Mouse (Mus musculus) liver, embryonic 14.5 days (tissue): ENCODE results near the gene Clca2. TPM values are rescaled to one million over a fixed set of nuclear protein-coding genes. Genes with fewer than 3 reads are reported as not detected.

Source experiments
- ATAC-seq: fragments of 200-750 bp; cut with Nextera tagmentation; 2 replicates; pipeline ENCODE4 v1.8.0; 2017; ENCODE audit warnings: moderate number of reproducible peaks, mild to moderate bottlenecking, moderate library complexity; ENCODE audit not compliant: insufficient read depth
- DNase-seq, 3 experiments: peaks; one replicate each; pipeline ENCODE4 v3.0.0-alpha.2; 2012 to 2013; ENCODE audit warnings: low read depth in 3 of 3, low spot score in 3 of 3
- H3K27ac ChIP-seq: fragments of 300-500 bp; sonication (generic); 2 replicates; pipeline ENCODE4 v1.5.1; 2014; ENCODE audit warnings: moderate library complexity, mild to moderate bottlenecking, control low read depth, inconsistent platforms
- H3K27me3 ChIP-seq: fragments of 300-500 bp; sonication (generic); 2 replicates; pipeline ENCODE4 v1.6.1; 2014; ENCODE audit warnings: mild to moderate bottlenecking, low read length, moderate library complexity; ENCODE audit not compliant: control insufficient read depth, insufficient read depth
- H3K36me3 ChIP-seq: fragments of 300-500 bp; sonication (generic); replicated peaks from 2 replicates; pipeline ENCODE4 v1.6.1; 2014; ENCODE audit warnings: low read depth; ENCODE audit not compliant: control insufficient read depth, insufficient read depth
- H3K4me1 ChIP-seq, 2 experiments: fragments of 200-500 bp in 1 of 2; fragments of 300-500 bp in 1 of 2; sonication (generic) in 1 of 2; replicated peaks; 2 replicates each; pipeline ENCODE4 v1.6.1; 2012 to 2014; ENCODE audit warnings: antibody characterized with exemption in 1 of 2, inconsistent platforms in 1 of 2, low read length in 1 of 2; ENCODE audit not compliant: control insufficient read depth in 2 of 2, insufficient read depth in 2 of 2
- H3K4me2 ChIP-seq: fragments of 300-500 bp; sonication (generic); 2 replicates; pipeline ENCODE4 v1.6.1; 2014; ENCODE audit warnings: low read depth, mild to moderate bottlenecking, control low read depth, moderate library complexity
- H3K4me3 ChIP-seq, 2 experiments: fragments of 200-500 bp in 1 of 2; fragments of 300-500 bp in 1 of 2; sonication (generic) in 1 of 2; 2 replicates each; pipeline ENCODE4 v1.5.1; 2012 to 2014; ENCODE audit warnings: low read depth in 2 of 2, low read length in 2 of 2, mild to moderate bottlenecking in 2 of 2, control low read depth in 1 of 2, inconsistent platforms in 1 of 2, moderate library complexity in 1 of 2; ENCODE audit not compliant: insufficient read depth in 1 of 2
- H3K9ac ChIP-seq: fragments of 300-500 bp; sonication (generic); replicated peaks from 2 replicates; pipeline ENCODE4 v1.6.1; 2014; ENCODE audit warnings: mild to moderate bottlenecking, control low read depth, moderate library complexity
- H3K9me3 ChIP-seq: fragments of 300-500 bp; sonication (generic); 2 replicates; pipeline ENCODE4 v1.6.1; 2016; ENCODE audit warnings: low read length, mixed read lengths; ENCODE audit not compliant: control insufficient read depth
- CTCF ChIP-seq: IDR thresholded peaks from 2 replicates; pipeline ENCODE4 v1.5.1; 2016; ENCODE audit warnings: antibody characterized with exemption, low read depth, control low read depth
- EP300 ChIP-seq: IDR thresholded peaks from 2 replicates; pipeline ENCODE4 v1.6.1; 2016; ENCODE audit warnings: antibody characterized with exemption, low read depth
- WGBS: fragments of 180-500 bp; shearing (Covaris S2); extraction: QIAGEN DNeasy Blood & Tissue Kit; methylation state at CpG from one replicate; pipeline ENCODE4 v1.1.7; 2014; ENCODE audit not compliant: insufficient replicate concordance; 5-methylcytosine and 5-hydroxymethylcytosine counted together
- polyA plus RNA-seq, 2 experiments: library from polyadenylated mRNA; depleted of rRNA in 1 of 2; stranded (reverse) in 1 of 2; unstranded in 1 of 2; fragments of >200 nt; fragmentation: Nextera tagmentation in 1 of 2; extraction: Ambion mirVana in 1 of 2; gene quantifications; 2 replicates each; pipeline versions ENCODE4 v1.2.1 to v1.2.3; 2012 to 2014

Clca2 gene
- polyA plus RNA-seq, 2 experiments: not detected

DNA sequence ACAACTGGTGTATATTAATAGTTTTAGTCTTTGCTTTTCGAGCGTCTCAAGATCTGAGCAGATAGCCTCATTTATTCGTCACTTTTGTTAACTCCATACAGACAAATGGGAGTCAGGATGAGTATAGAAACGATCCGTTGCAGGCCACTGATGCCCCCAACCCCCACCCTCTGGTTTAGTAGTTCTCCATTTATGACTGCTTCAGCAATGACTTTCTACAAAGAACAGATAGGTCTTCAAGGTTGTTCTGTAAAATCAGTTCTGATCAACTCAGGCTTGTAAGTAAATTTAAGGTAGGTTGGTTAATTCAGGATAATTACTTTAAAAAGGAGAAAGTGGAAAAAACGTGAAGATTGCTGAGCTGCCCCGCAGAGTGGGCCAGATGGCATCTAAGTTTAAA is 20.2 kb upstream of the Clca2 start:
- peak overlapping the region in 1 of 2 experiments; percentile 80; a peak in 2 of 4 replicates for H3K4me3 ChIP-seq
- DNase-seq (no peak), ATAC-seq (no peak)
- no peak for TF ChIP-seq EP300
- no peak for TF ChIP-seq CTCF
- H3K27ac ChIP-seq: no peak overlapping the region
- peaks cover 5 to 12% of the 10 kb centered on the region in 2 experiments; a peak in 1 of 4 replicates for H3K4me1 ChIP-seq
- peak overlapping the region; percentile 63 for H3K4me2 ChIP-seq
- peak overlapping the region; percentile 81 for H3K9ac ChIP-seq
- no peaks in the 10 kb centered on the region for H3K36me3 ChIP-seq
- H3K27me3 ChIP-seq: no peaks in the 10 kb centered on the region
- WGBS: 58% methylated on average over 7 of the region's 7 CpGs
- H3K9me3 ChIP-seq: no peaks in the 10 kb centered on the region

DNA sequence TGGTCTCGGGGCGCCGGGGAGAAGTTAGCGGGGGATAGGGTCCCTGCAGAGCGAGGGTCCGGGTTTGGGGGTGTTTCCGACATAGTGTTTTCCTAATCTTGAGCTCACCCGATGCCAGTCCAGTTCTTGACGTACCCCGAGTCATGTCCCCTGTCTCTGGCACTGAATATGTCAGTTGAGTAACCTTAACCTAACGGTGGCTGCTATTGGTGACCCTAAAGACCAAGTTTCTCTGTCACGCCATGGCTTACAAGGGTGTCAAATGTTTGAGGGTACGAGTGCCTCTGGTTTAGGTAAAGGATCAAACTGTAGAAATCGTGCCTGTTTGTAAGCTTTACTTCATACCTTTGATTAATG is 19.7 kb upstream of the Clca2 start:
- DNase-seq: no peak
- Histone ChIP-seq H3K4me3 (peak overlapping the region; percentile 80 to 98), H3K4me1 (peaks cover 5 to 12% of the 10 kb centered on the region in 2 experiments; a peak in 1 of 4 replicates), H3K27ac (peak overlapping the region; percentile 57), H3K36me3 (no peaks in the 10 kb centered on the region), H3K4me2 (peak overlapping the region; percentile 63), H3K9ac (peak overlapping the region; percentile 81), H3K27me3 (no peaks in the 10 kb centered on the region), H3K9me3 (no peaks in the 10 kb centered on the region)
- TF ChIP-seq EP300 (no peak), CTCF (no peak)
- 6% methylated on average over 14 of the region's 14 CpGs for WGBS
- ATAC-seq: peak; percentile 19

DNA sequence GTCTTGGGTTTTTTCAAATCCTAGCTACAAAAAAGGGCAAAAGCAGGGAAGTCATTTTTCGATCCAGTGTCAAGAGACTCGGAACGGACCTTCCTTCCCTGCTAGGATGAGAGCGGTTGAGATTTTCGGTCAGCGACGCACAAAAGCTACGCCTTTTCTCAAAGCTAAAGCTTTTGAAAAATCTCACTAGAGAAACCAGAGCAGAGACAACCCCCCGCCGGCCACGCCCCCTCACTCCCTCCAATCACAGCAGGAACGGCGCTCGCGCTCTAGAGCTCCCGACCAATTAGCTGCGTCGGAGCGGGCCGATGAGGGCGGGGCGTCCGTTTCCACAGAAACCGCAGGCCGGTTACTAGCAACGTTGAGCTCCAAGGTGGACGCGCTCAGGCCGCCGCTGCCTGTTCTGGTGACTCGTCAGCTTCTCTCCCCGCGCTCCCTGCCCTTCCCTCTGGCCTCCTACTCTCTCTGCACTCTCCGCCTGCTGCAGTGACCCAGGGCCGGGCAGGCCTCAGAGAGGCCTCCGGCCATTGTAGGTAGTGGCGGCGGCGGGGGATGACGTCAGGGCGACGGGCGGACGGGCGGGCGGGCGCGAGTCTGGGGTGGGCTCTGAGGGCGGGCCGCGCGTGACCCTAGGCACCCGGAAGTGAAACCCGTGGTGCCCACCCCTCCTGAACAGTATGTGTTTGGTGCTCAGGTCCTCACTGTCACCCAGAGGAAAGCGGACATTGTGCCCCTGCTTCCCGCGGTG is 19.2 kb upstream of the Clca2 start, which contains the start of gene Odf2l:
Odf2l (plus strand) TSS at position 335 of the 748 bp plus-strand sequence.
- peak within 1 kb of the TSS; percentile 81 for H3K9ac ChIP-seq
- peak; percentile 96 for ATAC-seq

DNA sequence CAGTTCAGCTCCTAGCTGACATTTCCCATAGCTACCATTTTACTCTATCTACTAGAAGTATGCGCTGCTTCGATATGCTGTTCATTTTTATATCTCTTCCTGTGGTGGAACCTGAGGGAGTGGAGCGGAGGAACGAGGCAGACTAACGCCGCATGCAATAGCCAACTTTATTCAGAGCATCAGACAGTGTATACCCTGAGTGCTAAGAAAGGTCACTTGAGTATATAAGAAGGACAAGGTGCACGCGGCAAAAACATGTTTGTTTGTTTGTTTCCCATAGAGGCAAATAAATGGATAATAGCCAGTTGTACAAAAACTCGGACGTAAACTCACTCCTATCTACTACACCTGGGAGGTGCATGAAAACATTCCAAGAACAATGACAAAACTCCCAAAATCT is 18.4 kb upstream of the Clca2 start:
- no peak for ATAC-seq
- Histone ChIP-seq H3K4me2 (peak overlapping the region; percentile 63), H3K4me3 (peak overlapping the region in 1 of 2 experiments; percentile 80; a peak in 2 of 4 replicates), H3K4me1 (peaks cover 5 to 12% of the 10 kb centered on the region in 2 experiments; a peak in 1 of 4 replicates), H3K27me3 (no peaks in the 10 kb centered on the region), H3K9me3 (no peaks in the 10 kb centered on the region), H3K9ac (no peak overlapping the region), H3K27ac (no peak overlapping the region; the same call in 1 of the 2 replicates), H3K36me3 (no peaks in the 10 kb centered on the region)
- no peak for DNase-seq
- TF ChIP-seq CTCF: no peak
- TF ChIP-seq EP300: no peak
- 73% methylated on average over 10 of the region's 10 CpGs for WGBS

More for the DNA sequence above, 19.2 kb upstream of the Clca2 start, which contains the start of gene Odf2l:
- Histone ChIP-seq H3K9me3 (no peaks in the 10 kb centered on the region), H3K36me3 (no peaks in the 10 kb centered on the region), H3K27me3 (no peaks in the 10 kb centered on the region), H3K27ac (peak within 1 kb of the TSS; percentile 57), H3K4me1 (peaks cover 5 to 12% of the 10 kb centered on the region in 2 experiments; a peak in 1 of 4 replicates), H3K4me3 (peak within 1 kb of the TSS; percentile 80 to 98), H3K4me2 (peak within 1 kb of the TSS; percentile 63)
- peak; percentile 89 to 91 (median 90) for DNase-seq
- no peak for TF ChIP-seq CTCF
- TF ChIP-seq EP300: no peak
- under 1% methylated on average over 51 of the region's 57 CpGs for WGBS

DNA sequence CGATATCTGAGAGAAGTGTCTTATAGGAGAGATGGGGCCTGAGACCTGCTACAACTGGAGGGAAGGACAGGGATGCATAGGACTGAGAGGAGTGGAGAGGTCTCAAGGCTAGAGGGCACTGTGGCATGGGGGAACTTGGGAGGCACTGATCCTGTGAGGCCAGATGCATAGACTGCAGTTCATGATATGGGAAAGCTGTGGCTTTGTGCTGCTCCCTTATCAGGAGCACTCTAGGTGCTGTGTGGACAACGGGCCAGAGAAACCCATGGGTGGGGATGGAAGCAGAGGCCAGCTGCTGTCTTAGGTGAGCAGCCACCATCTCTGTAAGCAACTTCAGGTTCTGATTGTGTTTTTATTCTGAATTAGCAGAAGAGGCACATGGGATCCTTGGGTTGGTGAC is 15.9 kb upstream of the Clca2 start:
- no peak overlapping the region for H3K4me3 ChIP-seq
- DNase-seq (peak in 1 of 3 experiments; percentile 3), ATAC-seq (no peak)
- peaks cover 5 to 12% of the 10 kb centered on the region in 2 experiments; a peak in 1 of 4 replicates for H3K4me1 ChIP-seq
- H3K9me3 ChIP-seq: no peaks in the 10 kb centered on the region
- TF ChIP-seq EP300: 0 out of 2 replicates have a peak, but pooled peaks have one; percentile 23
- TF ChIP-seq CTCF: peak; percentile 10; the same call in 1 of the 2 replicates
- no peaks in the 10 kb centered on the region for H3K27me3 ChIP-seq
- no peak overlapping the region for H3K27ac ChIP-seq
- no peak overlapping the region for H3K4me2 ChIP-seq
- no peak overlapping the region for H3K9ac ChIP-seq
- 49% methylated on average over 2 of the region's 2 CpGs for WGBS
- H3K36me3 ChIP-seq: no peaks in the 10 kb centered on the region
